Mouse (Mus musculus): ENCODE results near the gene Acyp1. TPM values are rescaled to one million over a fixed set of nuclear protein-coding genes. Genes with fewer than 3 reads are reported as not detected.
"Not testable (repeated sequence)": the region's sequence is repeated elsewhere in the genome, so short reads cannot be mapped to it uniquely, and the experiment has no call there.

The Acyp1 gene
- total RNA-seq, 2 experiments from 2014 or later, result 37.9 to 52.7 TPM

DNA sequence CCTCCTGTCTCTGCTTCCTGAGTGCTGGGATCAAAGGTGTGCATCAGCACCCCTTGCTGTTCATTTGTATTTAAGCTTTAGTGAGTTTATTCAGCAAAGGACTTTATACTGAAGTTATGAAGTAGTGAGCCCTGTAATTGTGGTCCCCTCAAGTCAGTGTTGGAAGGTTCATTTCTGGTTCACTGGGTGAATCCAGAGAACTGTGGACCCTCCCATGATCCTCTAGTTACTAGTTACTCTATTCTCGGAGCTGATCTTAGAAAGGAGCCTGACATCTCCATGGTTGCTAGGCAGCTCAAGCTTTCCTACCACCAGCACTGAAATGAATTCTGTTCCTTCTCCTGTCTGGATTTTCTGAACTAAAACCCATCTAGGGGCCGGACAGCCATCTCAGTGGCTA lies 7.3 kb upstream of the Acyp1 start:
- DNase-seq, result no peak
- TF ChIP-seq CTCF (IDR thresholded peaks at IDR 0.05), result no peak
- H3K4me3 ChIP-seq, result no peak overlapping the region
- intact Hi-C loops (cut with DNase I), result no loop called here
- no peak overlapping the region for H3K27ac ChIP-seq

- Histone ChIP-seq H3K4me3 (no peak overlapping the region), H3K27ac (no peak overlapping the region)
- DNase-seq, result no peak
- intact Hi-C loops (cut with DNase I), result no loop called here
- peak; percentile 34 for TF ChIP-seq CTCF (IDR thresholded peaks at IDR 0.05)
Observed at GRCm38 (mm10) chr12:85292906-85293305, 4.7 kb upstream of the Acyp1 start.

DNA sequence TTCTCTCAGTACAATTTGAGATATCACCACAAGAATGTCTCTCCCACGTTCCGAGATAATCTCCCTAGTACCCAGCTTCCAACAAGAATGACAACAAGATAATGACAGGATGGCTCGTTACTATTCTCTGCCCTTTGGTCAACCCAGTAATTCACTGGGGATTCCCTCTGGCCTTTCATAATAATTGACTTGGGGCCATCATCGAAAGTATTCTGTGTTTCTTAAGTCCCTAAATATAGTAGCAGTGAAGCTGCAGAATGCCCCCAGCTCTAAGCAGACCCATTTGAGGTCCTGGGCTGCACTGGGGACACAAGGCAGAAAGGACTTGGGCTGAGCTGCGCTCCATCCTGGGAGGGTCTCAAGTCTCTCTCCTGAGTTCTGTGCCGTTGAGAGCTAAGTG lies 4.0 kb upstream of the Acyp1 start:
- no peak for DNase-seq
- no peak for TF ChIP-seq CTCF (IDR thresholded peaks at IDR 0.05)
- no peak overlapping the region for H3K4me3 ChIP-seq
- no peak overlapping the region for H3K27ac ChIP-seq
- intact Hi-C loops (cut with DNase I), result no loop called here

DNA sequence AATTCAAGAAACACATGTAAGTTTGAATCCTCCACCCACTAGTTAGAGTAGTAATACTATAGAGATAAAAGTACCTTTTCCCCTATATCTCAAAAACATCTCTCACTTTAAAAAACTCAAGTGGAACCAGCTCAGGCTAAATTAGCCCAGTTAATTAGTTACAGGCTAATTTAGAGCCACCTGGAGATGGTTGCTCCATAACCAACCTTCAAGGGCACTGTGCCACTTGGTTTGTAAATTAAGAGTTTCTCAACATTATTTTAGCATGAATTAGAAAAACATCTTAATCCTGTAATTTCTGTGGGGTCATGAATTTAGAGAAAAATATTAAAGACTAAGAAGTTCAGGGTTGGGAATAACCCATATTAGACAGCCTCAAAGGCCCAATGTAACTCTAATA lies 3.3 kb upstream of the Acyp1 start:
- TF ChIP-seq CTCF (IDR thresholded peaks at IDR 0.05), result no peak
- intact Hi-C loops (cut with DNase I), result no loop called here
- Histone ChIP-seq H3K27ac (no peak overlapping the region), H3K4me3 (no peak overlapping the region)
- DNase-seq, result no peak

DNA sequence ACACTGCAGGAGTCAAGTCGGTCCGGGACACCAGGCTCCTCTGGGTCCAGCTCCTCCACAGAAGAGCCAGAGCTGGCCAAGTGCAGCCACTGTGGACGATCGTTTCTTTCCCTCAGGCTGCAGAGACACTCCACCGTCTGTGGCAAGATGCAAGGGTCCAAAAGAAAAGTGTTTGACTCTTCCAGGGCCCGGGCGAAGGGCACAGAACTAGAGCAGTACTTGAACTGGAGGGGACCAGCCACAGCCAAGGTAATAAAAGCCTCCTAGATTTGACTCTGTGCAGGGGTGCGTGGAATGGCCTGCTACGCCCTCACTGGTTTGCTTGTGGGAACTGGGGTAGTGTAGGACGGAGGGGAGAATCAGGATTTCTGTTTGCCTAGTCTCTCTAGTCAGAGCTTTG lies 2.4 kb upstream of the Acyp1 start:
- Histone ChIP-seq H3K27ac (peak overlapping the region; percentile 91; the same call in 1 of the 2 replicates), H3K4me3 (peak overlapping the region; percentile 82)
- TF ChIP-seq CTCF (IDR thresholded peaks at IDR 0.05), result no peak
- intact Hi-C loops (cut with DNase I), result no loop called here
- DNase-seq, result no peak

GRCm38 (mm10) chr12:85289157-85290000 lies 1.1 kb upstream of the Acyp1 start:
- intact Hi-C loops (cut with DNase I), result loop anchor here (5.0 kb wide), 1 partner anchor 122 kb away; no protein-coding TSS in a partner anchor
- peak overlapping the region; percentile 82 for H3K4me3 ChIP-seq
- H3K27ac ChIP-seq, result peak overlapping the region; percentile 91
- peak; percentile 47 for DNase-seq
- TF ChIP-seq CTCF (IDR thresholded peaks at IDR 0.05), result no peak

DNA sequence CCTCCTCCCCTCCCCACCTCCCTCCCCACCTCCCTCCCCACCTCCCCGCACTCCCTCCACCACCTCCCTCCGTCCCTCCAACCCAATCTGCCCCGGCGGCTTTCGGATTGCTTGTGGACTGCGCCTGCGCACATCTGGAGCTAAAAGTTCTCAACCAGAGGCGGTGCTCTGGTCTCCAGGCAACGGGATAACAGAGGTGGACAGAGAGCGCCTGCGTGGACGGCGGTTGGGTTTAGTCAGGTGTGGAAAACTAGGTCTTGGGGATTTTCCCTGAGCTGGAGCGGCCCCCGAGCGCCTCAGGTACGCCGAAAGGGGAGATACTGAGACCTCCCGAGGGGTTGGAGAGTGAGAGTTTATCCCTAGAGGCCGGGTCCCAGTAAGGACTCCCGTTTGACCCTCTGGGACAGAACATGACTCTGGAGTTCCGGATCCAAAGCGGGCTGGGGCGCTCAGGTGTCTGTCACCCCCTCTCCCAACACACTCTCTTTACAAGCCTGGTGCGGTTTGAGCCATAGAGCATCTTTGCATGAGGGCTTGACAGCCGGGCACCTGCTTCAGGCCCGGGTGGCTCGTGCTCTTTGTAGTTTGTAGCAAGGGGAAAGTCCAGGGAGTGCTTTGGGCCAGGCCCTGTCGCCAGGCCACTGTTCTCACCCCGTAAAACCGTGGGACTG lies 383 bp upstream of the Acyp1 start, which contains the start of gene Zc2hc1c:
TSS of gene Zc2hc1c (plus strand) at position 106 of the 671 bp plus-strand sequence.
- Histone ChIP-seq H3K27ac (peak within 1 kb of the TSS; percentile 91), H3K4me3 (peak within 1 kb of the TSS; percentile 82)
- DNase-seq, result peak; percentile 95
- intact Hi-C loops (cut with DNase I), result loop anchor here (5.0 kb wide), 1 partner anchor 121 kb away; no protein-coding TSS in a partner anchor
- no peak for TF ChIP-seq CTCF (IDR thresholded peaks at IDR 0.05)

DNA sequence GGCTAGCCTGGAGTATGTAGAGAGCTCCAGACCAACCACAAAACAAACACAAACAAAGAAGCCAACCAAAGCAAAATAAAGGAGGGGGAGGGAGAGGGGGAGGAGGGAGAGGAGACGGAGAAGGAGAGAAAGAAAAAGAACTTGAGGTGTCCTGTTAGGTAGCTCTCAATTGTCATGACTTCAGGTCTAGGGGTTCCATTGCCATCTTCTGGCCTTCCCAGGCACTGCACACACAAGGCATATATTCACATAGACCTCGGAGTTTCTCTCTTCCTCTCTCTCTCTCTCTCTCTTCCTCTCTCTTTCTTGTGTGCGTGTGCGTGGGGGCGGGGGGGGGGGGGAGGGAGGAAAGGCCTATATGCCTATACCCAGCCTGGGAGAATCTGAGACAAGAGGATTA lies 1.3 kb downstream of the Acyp1 start:
- no peak for DNase-seq
- H3K4me3 ChIP-seq, result peak overlapping the region; percentile 82
- intact Hi-C loops (cut with DNase I), result loop anchor here (5.0 kb wide), 1 partner anchor 120 kb away; no protein-coding TSS in a partner anchor
- peak overlapping the region; percentile 91; the same call in 1 of the 2 replicates for H3K27ac ChIP-seq
- peak; percentile 48 for TF ChIP-seq CTCF (IDR thresholded peaks at IDR 0.05)

DNA sequence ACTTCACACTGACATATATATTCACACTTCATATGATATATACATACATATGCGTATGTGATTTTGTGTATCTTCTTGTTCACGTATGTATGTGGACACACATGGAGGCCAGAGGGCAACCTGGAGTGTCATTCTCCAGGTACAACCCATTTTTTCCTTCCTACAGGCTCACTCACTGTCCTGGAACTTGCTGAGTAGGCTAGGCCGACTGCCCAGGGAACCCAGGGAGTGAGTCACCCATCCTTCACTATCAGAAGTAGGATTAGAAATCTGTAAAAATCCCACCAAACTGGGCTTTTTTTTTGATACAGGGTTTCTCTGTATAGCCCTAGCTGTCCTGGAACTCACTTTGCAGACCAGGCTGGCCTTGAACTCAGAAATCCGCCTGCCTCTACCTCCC lies 3.2 kb downstream of the Acyp1 start:
- Histone ChIP-seq H3K27ac (no peak overlapping the region), H3K4me3 (no peak overlapping the region)
- no peak for DNase-seq
- intact Hi-C loops (cut with DNase I), result loop anchor here (5.0 kb wide), 1 partner anchor 118 kb away; no protein-coding TSS in a partner anchor
- no peak for TF ChIP-seq CTCF (IDR thresholded peaks at IDR 0.05)

DNA sequence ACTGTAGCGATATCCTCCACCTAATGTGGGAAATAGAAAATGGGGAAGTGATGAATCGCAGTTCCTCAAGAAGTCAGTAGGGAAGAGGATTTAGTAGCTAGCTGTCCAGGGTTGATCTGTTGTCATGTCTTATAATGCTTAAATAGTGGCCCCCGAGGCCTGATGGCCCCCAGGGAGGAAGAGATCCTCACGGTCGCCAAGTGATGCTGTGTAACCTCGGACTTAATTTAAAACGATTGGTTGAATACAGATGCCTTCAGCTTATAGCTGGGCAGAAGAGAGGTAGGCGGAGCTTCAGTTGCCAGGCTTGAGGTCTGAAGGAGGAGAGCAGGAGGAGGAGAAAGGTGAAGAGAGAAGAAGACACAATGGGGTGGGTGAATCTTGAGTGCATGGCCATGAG lies 3.9 kb downstream of the Acyp1 start:
- intact Hi-C loops (cut with DNase I), result no loop called here
- DNase-seq, result no peak
- H3K4me3 ChIP-seq, result no peak overlapping the region
- no peak overlapping the region for H3K27ac ChIP-seq
- TF ChIP-seq CTCF (IDR thresholded peaks at IDR 0.05), result no peak

DNA sequence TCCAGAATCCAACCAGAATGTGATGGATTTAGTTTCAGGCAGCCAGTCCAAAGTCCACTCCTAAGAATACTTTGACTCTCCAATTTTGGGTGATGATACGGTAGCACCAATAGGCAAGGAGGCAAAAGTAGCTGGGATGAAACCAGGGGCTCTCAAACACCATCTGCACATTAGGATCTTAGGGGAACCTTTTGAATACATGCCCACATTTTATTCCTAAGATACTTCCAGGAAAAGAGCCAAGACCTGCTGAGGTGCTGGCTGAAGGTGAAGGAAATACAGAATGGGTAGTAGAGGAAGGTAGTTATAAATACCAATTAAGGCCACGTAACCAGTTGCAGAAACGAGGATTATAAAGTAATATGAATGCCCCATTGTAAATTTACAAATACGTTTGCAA lies 6.5 kb downstream of the Acyp1 start:
- H3K27ac ChIP-seq; H3K4me3 ChIP-seq; DNase-seq; intact Hi-C loops (cut with DNase I): not testable (repeated sequence)

DNA sequence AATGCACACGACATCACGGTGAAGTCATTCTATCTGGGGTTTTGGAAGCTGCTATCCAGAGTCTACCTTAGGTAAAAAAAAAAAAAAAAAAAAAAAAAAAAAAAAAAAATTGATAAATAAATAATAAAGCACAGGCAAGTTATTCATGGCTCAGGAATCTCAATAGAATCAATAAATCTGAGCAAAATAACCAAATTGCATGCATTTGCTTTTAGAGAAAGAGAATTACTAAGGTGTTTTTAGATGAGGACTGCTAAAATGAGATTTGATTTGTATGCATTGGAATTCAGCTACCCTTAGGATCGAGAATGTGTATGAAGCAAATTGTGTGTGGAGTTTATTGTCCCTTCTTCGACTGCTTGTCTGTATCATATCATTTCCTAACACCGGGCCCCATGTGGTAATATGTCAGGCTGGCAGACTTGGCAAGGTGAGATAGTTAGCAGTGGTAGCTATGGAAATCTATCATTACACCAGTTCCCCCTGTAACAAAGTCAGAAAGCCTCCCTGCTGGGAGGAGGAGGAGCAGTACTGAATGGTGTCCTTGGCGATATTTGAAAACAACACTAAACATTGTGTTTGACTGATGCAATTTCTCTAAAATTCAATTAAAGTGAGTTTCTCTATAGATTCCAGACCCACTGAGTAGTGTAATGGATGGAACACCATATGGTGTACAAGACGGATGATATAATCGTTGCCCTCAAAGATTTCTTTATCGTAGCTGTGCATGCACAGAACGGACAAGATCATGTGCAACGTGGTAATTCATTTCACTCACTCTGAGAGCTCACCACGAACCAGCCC lies 7.2 kb downstream of the Acyp1 start:
- Histone ChIP-seq H3K27ac (peak overlapping the region; percentile 91; the same call in 1 of the 2 replicates), H3K4me3 (peak overlapping the region; percentile 80)
- no peak for DNase-seq
- intact Hi-C loops (cut with DNase I), result no loop called here
- no peak for TF ChIP-seq CTCF (IDR thresholded peaks at IDR 0.05)

Data from gastrocnemius, adult 2 months (tissue).